Mouse (Mus musculus) heart, embryonic 15.5 days (tissue): ENCODE results near the gene Tnnt3. TPM values are rescaled to one million over a fixed set of nuclear protein-coding genes. Genes with fewer than 3 reads are reported as not detected.
A peak's percentile ranks its signal among the peaks of the same experiment; 100 is the strongest.

Experiments
- ATAC-seq: fragments of 200-750 bp; cut with Nextera tagmentation; replicated peaks from 2 replicates; pipeline ENCODE4 v1.8.0; 2017; ENCODE audit warnings: low read depth, moderate TSS enrichment; ENCODE audit not compliant: insufficient number of reproducible peaks, insufficient read depth, low FRiP score
- H3K27ac ChIP-seq: fragments of 300-500 bp; sonication (generic); 2 replicates; pipeline ENCODE4 v1.5.1; 2015; ENCODE audit warnings: mild to moderate bottlenecking, inconsistent platforms
- H3K27me3 ChIP-seq: fragments of 300-500 bp; sonication (generic); 2 replicates; pipeline ENCODE4 v1.6.1; 2015; ENCODE audit warnings: inconsistent platforms
- H3K36me3 ChIP-seq: fragments of 300-500 bp; sonication (generic); 2 replicates; pipeline ENCODE4 v1.6.1; 2015; ENCODE audit warnings: mild to moderate bottlenecking, inconsistent platforms
- H3K4me1 ChIP-seq: fragments of 300-500 bp; sonication (generic); replicated peaks from 2 replicates; pipeline ENCODE4 v1.6.1; 2015; ENCODE audit warnings: inconsistent platforms
- H3K4me2 ChIP-seq: fragments of 300-500 bp; sonication (generic); 2 replicates; pipeline ENCODE4 v1.6.1; 2015; ENCODE audit warnings: inconsistent platforms, mild to moderate bottlenecking, moderate library complexity
- H3K4me3 ChIP-seq: fragments of 300-500 bp; sonication (generic); 2 replicates; pipeline ENCODE4 v1.5.1; 2015; ENCODE audit warnings: mild to moderate bottlenecking, inconsistent platforms
- H3K9ac ChIP-seq: fragments of 300-500 bp; sonication (generic); 2 replicates; pipeline ENCODE4 v1.6.1; 2015; ENCODE audit warnings: mild to moderate bottlenecking, inconsistent platforms
- H3K9me3 ChIP-seq: fragments of 300-500 bp; sonication (generic); replicated peaks from 2 replicates; pipeline ENCODE4 v1.6.1; 2016; ENCODE audit warnings: inconsistent platforms
- WGBS: fragments of 180-500 bp; shearing (Covaris S2); methylation state at CpG from one replicate; pipeline ENCODE4 v1.1.7; 2015; ENCODE audit warnings: mixed read lengths; 5-methylcytosine and 5-hydroxymethylcytosine counted together
- polyA plus RNA-seq: library from polyadenylated mRNA; unstranded; fragments of >200 nt; fragmentation: Nextera tagmentation; extraction: Ambion mirVana; gene quantifications from 2 replicates; pipeline ENCODE4 v1.2.1, GENCODE M21; 2015

Tnnt3 gene
- polyA plus RNA-seq, 1 experiment from 2014 or later = 4.8 TPM

DNA sequence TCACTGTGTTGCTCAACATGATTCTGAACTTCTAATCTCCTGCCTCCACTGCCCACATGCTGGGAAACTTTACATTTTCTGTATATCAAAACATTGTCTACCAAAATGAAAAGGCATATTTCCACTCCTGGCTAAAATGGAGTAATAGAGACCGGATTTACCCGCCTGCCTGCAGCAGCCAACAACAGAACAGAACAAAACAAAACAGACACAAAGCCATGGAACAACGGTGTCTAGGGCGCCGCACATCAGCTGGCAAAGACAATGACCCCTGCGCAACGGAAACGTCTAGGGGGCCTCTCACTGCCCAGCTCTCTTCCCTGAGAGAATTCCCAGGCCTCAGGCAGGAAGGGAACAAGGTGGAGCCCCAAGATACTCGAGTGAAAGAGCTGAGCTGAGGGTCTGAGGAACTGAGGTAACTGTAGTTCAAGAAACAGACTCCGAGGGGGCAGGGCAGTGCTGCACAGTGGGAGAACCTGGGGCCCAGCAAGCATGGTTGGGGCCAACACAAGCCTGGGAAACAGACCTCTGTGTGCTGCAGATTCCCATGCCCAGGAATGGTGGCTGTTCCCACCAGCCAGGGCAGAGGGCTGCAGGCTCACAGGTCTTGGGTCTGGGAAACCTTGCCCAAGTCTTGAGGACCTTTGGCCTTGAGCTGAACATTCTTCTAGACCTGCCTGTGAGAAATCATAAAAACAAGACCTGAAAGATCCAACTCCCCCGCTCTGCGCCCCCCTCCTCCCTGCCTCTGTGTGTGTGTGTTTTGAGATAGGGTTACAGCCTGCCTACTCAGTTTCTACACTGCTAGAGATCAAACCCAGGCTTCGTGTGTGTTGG is 26.9 kb downstream of the Tnnt3 start:
- no peaks in the 10 kb centered on the region for H3K27me3 ChIP-seq
- H3K9me3 ChIP-seq = no peaks in the 10 kb centered on the region
- H3K4me2 ChIP-seq = no peak overlapping the region
- ATAC-seq = peak; percentile 83
- H3K4me1 ChIP-seq = peaks cover 52% of the 10 kb centered on the region
- peak overlapping the region; percentile 88 for H3K27ac ChIP-seq
- no peak overlapping the region for H3K9ac ChIP-seq
- no peak overlapping the region for H3K4me3 ChIP-seq
- WGBS = 49% methylated on average over 13 of the region's 13 CpGs
- no peaks in the 10 kb centered on the region for H3K36me3 ChIP-seq

DNA sequence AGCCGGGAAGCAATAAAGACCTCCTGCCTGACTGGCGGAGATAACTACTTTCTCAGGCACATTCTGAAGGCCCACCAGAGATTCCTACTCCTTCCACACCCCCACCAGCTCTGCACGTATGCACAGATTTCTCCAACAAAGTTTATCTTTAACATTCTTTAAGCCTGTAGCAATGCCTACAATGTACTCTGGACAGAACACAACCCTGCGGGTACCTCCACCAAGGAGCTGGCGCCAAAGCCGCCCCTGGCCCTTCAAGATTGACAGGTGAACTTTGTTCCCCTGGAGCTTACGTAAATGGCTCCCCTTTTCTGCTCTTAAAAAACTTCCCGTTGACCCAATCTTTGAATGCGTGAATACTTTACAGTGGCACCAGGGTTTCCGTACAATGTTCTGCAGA is 30.7 kb downstream of the Tnnt3 start:
- peak overlapping the region; percentile 41 for H3K27ac ChIP-seq
- no peaks in the 10 kb centered on the region for H3K36me3 ChIP-seq
- no peak overlapping the region for H3K9ac ChIP-seq
- peaks cover 56% of the 10 kb centered on the region for H3K4me1 ChIP-seq
- no peak overlapping the region for H3K4me3 ChIP-seq
- H3K9me3 ChIP-seq = no peaks in the 10 kb centered on the region
- ATAC-seq = no peak
- WGBS = 44% methylated on average over 10 of the region's 10 CpGs
- H3K27me3 ChIP-seq = no peaks in the 10 kb centered on the region
- H3K4me2 ChIP-seq = no peak overlapping the region

DNA sequence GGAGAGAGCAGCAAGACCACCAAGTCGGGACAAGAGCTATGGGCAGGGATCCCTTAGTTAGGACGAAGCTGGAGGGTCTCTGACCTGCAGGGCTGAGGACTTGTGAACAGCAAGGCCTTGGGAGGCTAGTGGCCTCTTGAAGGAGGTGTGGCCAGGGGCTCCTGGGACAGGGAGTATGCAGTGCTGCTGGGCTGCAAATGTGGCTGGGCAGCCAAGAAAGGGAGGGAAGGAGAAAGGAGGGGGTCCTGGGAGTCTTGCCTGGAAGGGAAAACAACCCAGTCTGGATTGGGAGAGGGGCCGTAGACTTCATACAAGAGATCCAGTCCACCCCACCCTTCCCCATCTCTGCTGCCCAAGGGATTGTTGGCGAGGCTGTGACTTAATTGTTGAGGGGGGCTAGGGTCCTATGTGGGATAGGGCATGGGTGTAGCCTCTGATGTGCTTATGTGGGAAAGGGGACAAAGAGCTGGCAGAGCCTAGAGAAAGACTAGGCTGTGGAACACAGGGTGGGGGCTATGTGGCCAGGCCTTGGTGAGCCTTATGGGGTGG is 33.4 kb downstream of the Tnnt3 start:
- H3K4me2 ChIP-seq = peak overlapping the region; percentile 71
- no peak overlapping the region for H3K9ac ChIP-seq
- peak overlapping the region; percentile 93 for H3K27ac ChIP-seq
- no peak overlapping the region for H3K4me3 ChIP-seq
- ATAC-seq = no peak; the same call in 1 of the 2 replicates
- H3K36me3 ChIP-seq = peaks cover 4% of the 10 kb centered on the region; the same call in 1 of the 2 replicates
- no peaks in the 10 kb centered on the region for H3K27me3 ChIP-seq
- H3K4me1 ChIP-seq = peaks cover 50% of the 10 kb centered on the region
- WGBS = 58% methylated on average over 4 of the region's 4 CpGs
- no peaks in the 10 kb centered on the region for H3K9me3 ChIP-seq

- H3K4me3 ChIP-seq = peak within 1 kb of the TSS; percentile 59
- peaks cover 4% of the 10 kb centered on the region; the same call in 1 of the 2 replicates for H3K36me3 ChIP-seq
- peak within 1 kb of the TSS; percentile 69 for H3K9ac ChIP-seq
- 7% methylated on average over 17 of the region's 17 CpGs for WGBS
- ATAC-seq = peak; percentile 62
- peak within 1 kb of the TSS; percentile 71 for H3K4me2 ChIP-seq
- H3K9me3 ChIP-seq = no peaks in the 10 kb centered on the region
- H3K27me3 ChIP-seq = no peaks in the 10 kb centered on the region
- peaks cover 48% of the 10 kb centered on the region for H3K4me1 ChIP-seq
- peak within 1 kb of the TSS; percentile 93 for H3K27ac ChIP-seq
Measured at GRCm38 (mm10) chr7:142532671-142533058, 34.0 kb downstream of the Tnnt3 start, which contains the start of gene Mrpl23. Gene Mrpl23 (plus strand): TSS chr7:142532686.

GRCm38 (mm10) chr7:142533059-142533855 is 34.6 kb downstream of the Tnnt3 start:
- Histone ChIP-seq H3K4me1 (peaks cover 51% of the 10 kb centered on the region), H3K27ac (peak overlapping the region; percentile 93), H3K9me3 (no peaks in the 10 kb centered on the region), H3K4me2 (peak overlapping the region; percentile 71), H3K27me3 (no peaks in the 10 kb centered on the region), H3K9ac (peak overlapping the region; percentile 69), H3K4me3 (peak overlapping the region; percentile 59), H3K36me3 (peaks cover 4% of the 10 kb centered on the region; the same call in 1 of the 2 replicates)
- WGBS = 2% methylated on average over 43 of the region's 44 CpGs
- peak; percentile 79 for ATAC-seq

- H3K4me2 ChIP-seq = no peak overlapping the region
- H3K9me3 ChIP-seq = no peaks in the 10 kb centered on the region
- peak overlapping the region; percentile 93 for H3K27ac ChIP-seq
- peaks cover 4% of the 10 kb centered on the region; the same call in 1 of the 2 replicates for H3K36me3 ChIP-seq
- H3K9ac ChIP-seq = 0 out of 2 replicates have a peak overlapping the region, but pooled peaks have one; percentile 21
- ATAC-seq = no peak
- H3K4me1 ChIP-seq = peaks cover 60% of the 10 kb centered on the region
- H3K27me3 ChIP-seq = no peaks in the 10 kb centered on the region
- no peak overlapping the region for H3K4me3 ChIP-seq
- WGBS = 53% methylated on average over 4 of the region's 4 CpGs
Measured at GRCm38 (mm10) chr7:142535116-142535515, 36.5 kb downstream of the Tnnt3 start.

- WGBS = 94% methylated on average over 5 of the region's 5 CpGs
- Histone ChIP-seq H3K27ac (peak overlapping the region; percentile 93), H3K4me1 (peaks cover 60% of the 10 kb centered on the region), H3K36me3 (peaks cover 4% of the 10 kb centered on the region; the same call in 1 of the 2 replicates), H3K4me3 (no peak overlapping the region), H3K9me3 (no peaks in the 10 kb centered on the region), H3K9ac (no peak overlapping the region), H3K4me2 (no peak overlapping the region), H3K27me3 (no peaks in the 10 kb centered on the region)
- ATAC-seq = no peak
Measured at GRCm38 (mm10) chr7:142535832-142536231, 37.2 kb downstream of the Tnnt3 start.

- WGBS = 61% methylated on average over 5 of the region's 5 CpGs
- peaks cover 54% of the 10 kb centered on the region for H3K4me1 ChIP-seq
- H3K27ac ChIP-seq = peak overlapping the region; percentile 75
- no peaks in the 10 kb centered on the region for H3K27me3 ChIP-seq
- no peak overlapping the region for H3K4me3 ChIP-seq
- H3K4me2 ChIP-seq = no peak overlapping the region
- H3K36me3 ChIP-seq = peaks cover 4% of the 10 kb centered on the region; the same call in 1 of the 2 replicates
- no peaks in the 10 kb centered on the region for H3K9me3 ChIP-seq
- ATAC-seq = no peak
- no peak overlapping the region for H3K9ac ChIP-seq
Measured at GRCm38 (mm10) chr7:142537181-142537580, 38.5 kb downstream of the Tnnt3 start.

DNA sequence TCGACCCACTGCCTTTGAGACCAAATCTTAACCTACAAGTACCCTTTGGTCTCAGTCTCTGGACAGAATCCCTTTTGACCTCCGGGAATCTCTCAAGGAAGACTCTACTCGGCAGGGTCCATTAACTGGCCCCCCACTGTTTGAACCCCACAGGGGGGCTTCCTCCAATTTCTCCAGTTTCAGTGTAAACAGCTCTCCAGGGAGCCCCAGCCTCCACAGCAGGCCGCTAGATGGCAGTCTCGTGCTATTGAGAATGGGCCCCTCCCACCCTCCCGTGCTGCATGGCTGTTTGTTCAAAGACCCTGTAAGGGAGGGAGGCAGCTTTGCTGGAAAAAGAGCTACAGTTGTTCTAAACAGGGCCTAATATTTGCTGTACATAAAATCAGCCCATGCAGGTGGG is 39.2 kb downstream of the Tnnt3 start:
- peaks cover 4% of the 10 kb centered on the region; the same call in 1 of the 2 replicates for H3K36me3 ChIP-seq
- 0 out of 2 replicates have a peak overlapping the region, but pooled peaks have one; percentile 5 for H3K4me2 ChIP-seq
- no peaks in the 10 kb centered on the region for H3K27me3 ChIP-seq
- 0 out of 2 replicates have a peak, but pooled peaks have one; percentile 15 for ATAC-seq
- H3K4me1 ChIP-seq = peaks cover 55% of the 10 kb centered on the region
- no peak overlapping the region for H3K9ac ChIP-seq
- H3K4me3 ChIP-seq = no peak overlapping the region
- 16% methylated on average over 6 of the region's 6 CpGs for WGBS
- H3K27ac ChIP-seq = peak overlapping the region; percentile 75
- no peaks in the 10 kb centered on the region for H3K9me3 ChIP-seq

GRCm38 (mm10) chr7:142538291-142538690 is 39.7 kb downstream of the Tnnt3 start:
- Histone ChIP-seq H3K4me2 (0 out of 2 replicates have a peak overlapping the region, but pooled peaks have one; percentile 5), H3K9ac (peak overlapping the region; percentile 28; the same call in 1 of the 2 replicates), H3K27ac (peak overlapping the region; percentile 75), H3K36me3 (peaks cover 4% of the 10 kb centered on the region; the same call in 1 of the 2 replicates), H3K27me3 (no peaks in the 10 kb centered on the region), H3K9me3 (no peaks in the 10 kb centered on the region), H3K4me3 (no peak overlapping the region), H3K4me1 (peaks cover 58% of the 10 kb centered on the region)
- no peak for ATAC-seq
- 36% methylated on average over 4 of the region's 4 CpGs for WGBS

DNA sequence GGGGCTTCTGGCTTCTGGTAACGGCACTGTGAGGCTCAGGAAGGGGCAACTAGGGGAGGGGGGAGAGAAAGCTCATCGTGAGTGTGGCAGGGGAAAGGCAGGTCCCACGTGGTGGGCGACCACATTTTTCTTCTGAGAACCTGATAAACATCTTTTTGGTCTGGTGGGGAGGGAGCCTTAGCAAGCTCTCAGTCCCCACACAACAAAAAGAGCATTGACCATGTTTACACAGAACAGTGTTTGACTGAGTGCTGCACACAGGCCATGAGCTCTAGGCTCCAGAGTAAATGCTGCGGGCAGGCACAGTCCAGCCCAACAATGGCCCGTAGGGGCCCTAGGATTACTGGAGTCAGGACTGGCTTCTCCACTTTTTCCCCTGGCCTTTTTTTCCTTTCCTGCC is 40.1 kb downstream of the Tnnt3 start:
- no peaks in the 10 kb centered on the region for H3K27me3 ChIP-seq
- H3K27ac ChIP-seq = peak overlapping the region; percentile 75
- peaks cover 55% of the 10 kb centered on the region for H3K4me1 ChIP-seq
- H3K4me2 ChIP-seq = no peak overlapping the region
- H3K9me3 ChIP-seq = no peaks in the 10 kb centered on the region
- H3K36me3 ChIP-seq = peaks cover 4% of the 10 kb centered on the region; the same call in 1 of the 2 replicates
- H3K9ac ChIP-seq = no peak overlapping the region
- WGBS = 28% methylated on average over 6 of the region's 6 CpGs
- H3K4me3 ChIP-seq = no peak overlapping the region
- no peak for ATAC-seq
